Mouse (Mus musculus): Measurements from ENCODE around the gene Ttll10.

DNA sequence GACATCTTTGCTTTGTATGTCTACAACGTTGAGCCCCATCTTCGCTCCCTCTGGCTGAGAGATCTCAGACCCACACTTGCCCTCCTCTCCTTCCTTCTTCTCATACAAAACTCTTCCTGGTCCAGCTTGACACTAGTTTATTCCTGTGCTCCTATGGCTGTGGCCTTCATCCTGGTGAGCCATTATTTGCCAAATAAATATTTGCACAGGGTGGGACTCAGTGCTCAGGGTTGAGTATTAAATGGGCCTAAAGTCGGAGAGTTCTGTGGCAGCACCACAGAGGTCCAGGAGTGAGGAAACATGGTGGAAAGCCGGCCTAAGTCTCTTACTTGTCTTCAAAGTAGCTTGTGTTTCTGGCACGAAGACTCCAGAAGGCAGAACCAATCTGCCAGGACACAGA is 34.5 kb upstream of the Ttll10 start:
- no peak for TF ChIP-seq CTCF (IDR thresholded peaks at IDR 0.05; ENCODE audit: extremely low read depth, insufficient read depth, insufficient read length, insufficient replicate concordance)
- no peak for TF ChIP-seq POLR2A (IDR thresholded peaks at IDR 0.05; ENCODE audit: low read depth, low read length)
